Mouse (Mus musculus) brain, embryonic 14.5 days (tissue): ENCODE measurements around the gene Triobp.

Experiments
- CTCF ChIP-seq: fragments of 200-500 bp; IDR thresholded peaks from 2 replicates; pipeline ENCODE4 v1.5.1; 2012; ENCODE audit warnings: inconsistent platforms, mild to moderate bottlenecking, moderate library complexity, borderline replicate concordance; ENCODE audit not compliant: insufficient read depth, insufficient read length; ENCODE audit errors: extremely low read depth
- POLR2A ChIP-seq: fragments of 200-500 bp; IDR thresholded peaks from 2 replicates; pipeline ENCODE4 v1.6.1; 2012; ENCODE audit warnings: mild to moderate bottlenecking, inconsistent platforms, borderline replicate concordance; ENCODE audit not compliant: poor library complexity, insufficient read depth, insufficient read length, severe bottlenecking; ENCODE audit errors: extremely low read depth

DNA sequence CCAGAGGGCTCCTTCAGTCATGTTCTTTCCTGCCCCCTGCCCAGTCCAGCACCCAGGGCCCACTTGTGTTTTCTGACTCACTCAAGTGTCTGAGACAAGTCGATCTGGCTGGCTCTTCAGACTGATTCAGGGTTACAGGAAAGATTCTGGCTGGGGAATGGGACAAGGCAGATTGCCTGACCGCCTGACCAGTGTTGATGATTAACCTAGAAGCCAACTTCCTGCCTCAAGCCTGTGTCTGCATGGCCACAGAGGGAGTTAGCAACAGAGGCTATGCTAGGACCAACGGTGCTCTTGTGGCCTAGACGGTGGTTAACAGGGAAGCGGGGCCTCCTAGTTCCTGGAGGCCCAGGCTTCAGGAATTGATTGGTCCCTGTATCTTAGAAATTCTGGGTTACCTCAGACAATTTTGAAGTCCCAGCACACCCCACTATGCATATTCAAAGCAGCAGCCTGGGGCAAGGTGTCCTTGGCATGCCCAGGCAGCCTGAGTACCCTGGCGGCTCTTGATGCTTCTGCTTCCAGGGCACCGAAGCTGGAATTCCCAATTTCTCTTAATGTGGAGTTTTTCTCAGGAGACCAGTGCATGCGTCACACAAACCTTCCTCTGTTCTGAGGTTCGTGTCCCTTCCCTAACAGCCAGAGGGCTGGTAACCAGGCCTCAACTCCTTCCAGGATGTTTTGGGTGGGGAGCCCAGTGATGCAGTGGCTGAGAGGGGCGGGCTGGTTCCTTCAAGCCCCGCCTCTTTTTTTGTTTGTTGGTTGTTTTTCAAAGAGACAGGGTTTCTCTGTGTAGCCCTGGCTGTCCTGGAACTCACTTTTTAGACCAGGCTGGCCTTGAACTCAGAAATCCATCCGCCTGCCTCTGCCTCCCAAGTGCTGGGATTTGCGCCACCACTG is 104.2 kb downstream of the Triobp start:
- TF ChIP-seq POLR2A (no peak), CTCF (no peak)
